Mouse (Mus musculus) midbrain, embryonic 15.5 days (tissue): ENCODE measurements around the gene Cd200. TPM values are rescaled to one million over a fixed set of nuclear protein-coding genes. Genes with fewer than 3 reads are reported as not detected.
"Not testable (repeated sequence)": the region's sequence is repeated elsewhere in the genome, so short reads cannot be mapped to it uniquely, and the experiment has no call there.

Experiments
- ATAC-seq: fragments of 200-750 bp; cut with Nextera tagmentation; replicated peaks from 2 replicates; pipeline ENCODE4 v1.8.0; 2017; ENCODE audit warnings: moderate TSS enrichment
- H3K27ac ChIP-seq: fragments of 300-500 bp; sonication (generic); 2 replicates; pipeline ENCODE4 v1.5.1; 2015; ENCODE audit warnings: mild to moderate bottlenecking, inconsistent platforms
- H3K27me3 ChIP-seq: fragments of 300-500 bp; sonication (generic); replicated peaks from 2 replicates; pipeline ENCODE4 v1.6.1; 2015; ENCODE audit warnings: inconsistent platforms
- H3K36me3 ChIP-seq: fragments of 300-500 bp; sonication (generic); replicated peaks from 2 replicates; pipeline ENCODE4 v1.6.1; 2015; ENCODE audit warnings: inconsistent platforms
- H3K4me1 ChIP-seq: fragments of 300-500 bp; sonication (generic); 2 replicates; pipeline ENCODE4 v1.6.1; 2015; ENCODE audit warnings: inconsistent platforms
- H3K4me2 ChIP-seq: fragments of 300-500 bp; sonication (generic); 2 replicates; pipeline ENCODE4 v1.6.1; 2015; ENCODE audit warnings: inconsistent platforms, mild to moderate bottlenecking, moderate library complexity
- H3K4me3 ChIP-seq: fragments of 300-500 bp; sonication (generic); 2 replicates; pipeline ENCODE4 v1.5.1; 2015; ENCODE audit warnings: mild to moderate bottlenecking, inconsistent platforms
- H3K9ac ChIP-seq: fragments of 300-500 bp; sonication (generic); 2 replicates; pipeline ENCODE4 v1.6.1; 2015; ENCODE audit warnings: mild to moderate bottlenecking, inconsistent platforms
- H3K9me3 ChIP-seq: fragments of 300-500 bp; sonication (generic); 2 replicates; pipeline ENCODE4 v1.6.1; 2016; ENCODE audit warnings: inconsistent platforms
- WGBS: fragments of 180-500 bp; shearing (Covaris S2); methylation state at CpG from one replicate; pipeline ENCODE4 v1.1.7; 2015; ENCODE audit warnings: mixed read lengths; 5-methylcytosine and 5-hydroxymethylcytosine counted together
- polyA plus RNA-seq: library from polyadenylated mRNA; unstranded; fragments of >200 nt; fragmentation: Nextera tagmentation; extraction: Ambion mirVana; gene quantifications from 2 replicates; pipeline ENCODE4 v1.2.1, GENCODE M21; 2015

The Cd200 gene
- polyA plus RNA-seq, 1 experiment from 2014 or later: 372 TPM

DNA sequence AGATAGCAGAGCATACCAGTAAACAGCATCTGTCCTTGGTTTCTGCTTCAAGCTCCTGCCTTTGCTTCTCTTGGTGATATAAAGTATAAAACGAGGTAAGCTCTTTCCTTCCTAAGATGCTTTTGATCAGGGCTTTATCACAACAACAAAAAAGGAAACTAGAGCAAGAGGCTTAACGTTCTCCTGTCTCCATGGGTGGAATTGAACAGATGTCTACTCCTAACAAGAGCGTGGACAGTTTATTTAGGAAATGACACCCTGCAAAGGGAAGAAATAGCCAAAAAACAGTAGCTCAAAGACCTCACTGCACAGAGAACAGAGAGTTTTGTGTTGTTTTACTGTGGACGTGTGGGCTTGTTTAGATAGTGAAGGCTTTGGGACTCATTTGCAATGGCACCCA, 58.1 kb downstream of the Cd200 start:
- WGBS: 49% methylated on average over 4 of the region's 4 CpGs
- H3K4me1 ChIP-seq: no peaks in the 10 kb centered on the region
- H3K36me3 ChIP-seq: no peaks in the 10 kb centered on the region
- ATAC-seq: no peak
- H3K27ac ChIP-seq: no peak overlapping the region
- no peak overlapping the region for H3K4me2 ChIP-seq
- H3K4me3 ChIP-seq: no peak overlapping the region
- H3K27me3 ChIP-seq: no peaks in the 10 kb centered on the region
- H3K9ac ChIP-seq: no peak overlapping the region
- H3K9me3 ChIP-seq: no peaks in the 10 kb centered on the region

GRCm38 (mm10) chr16:45349523-45350298, 59.1 kb downstream of the Cd200 start:
- no peak for ATAC-seq
- WGBS: 81% methylated on average over 3 of the region's 3 CpGs
- H3K4me3 ChIP-seq: no peak overlapping the region
- H3K4me1 ChIP-seq: no peaks in the 10 kb centered on the region
- H3K27ac ChIP-seq: no peak overlapping the region
- no peak overlapping the region for H3K4me2 ChIP-seq
- H3K9me3 ChIP-seq: no peaks in the 10 kb centered on the region
- no peaks in the 10 kb centered on the region for H3K36me3 ChIP-seq
- no peak overlapping the region for H3K9ac ChIP-seq
- no peaks in the 10 kb centered on the region for H3K27me3 ChIP-seq

GRCm38 (mm10) chr16:45348238-45348637, 60.6 kb downstream of the Cd200 start:
- not testable (repeated sequence) for H3K9ac ChIP-seq, ATAC-seq
- 92% methylated on average over 9 of the region's 9 CpGs for WGBS

DNA sequence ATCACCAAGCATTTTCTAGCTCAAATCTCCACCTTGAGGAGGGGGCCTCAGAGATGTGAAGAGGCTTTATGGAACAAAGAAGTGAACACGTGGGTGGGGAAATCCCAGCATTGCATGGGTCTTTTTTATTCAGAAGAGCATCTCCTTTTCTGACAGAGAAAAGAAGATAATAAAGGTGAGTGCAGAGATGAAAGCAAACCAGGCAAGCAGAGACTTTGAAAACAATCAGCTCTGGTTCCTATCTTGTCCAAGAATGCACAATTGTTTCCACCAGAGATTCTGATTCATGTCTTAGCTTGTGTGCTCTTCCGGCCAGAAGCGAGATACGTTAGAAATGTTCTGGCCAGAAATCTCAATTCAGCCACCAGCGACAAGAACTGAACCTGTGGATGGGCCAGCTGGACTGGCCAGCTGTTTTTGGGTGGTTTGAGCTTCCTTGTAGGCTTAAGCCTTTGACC, 61.9 kb downstream of the Cd200 start:
- no peak for ATAC-seq
- WGBS: 87% methylated on average over 5 of the region's 5 CpGs
- Histone ChIP-seq H3K9ac (no peak overlapping the region), H3K36me3 (no peaks in the 10 kb centered on the region), H3K27ac (no peak overlapping the region), H3K4me1 (no peaks in the 10 kb centered on the region), H3K27me3 (no peaks in the 10 kb centered on the region), H3K4me3 (no peak overlapping the region), H3K9me3 (no peaks in the 10 kb centered on the region), H3K4me2 (no peak overlapping the region)

More at GRCm38 (mm10) chr16:45348238-45348637, 60.6 kb downstream of the Cd200 start:
- not testable (repeated sequence) for H3K36me3 ChIP-seq, H3K4me2 ChIP-seq, H3K4me3 ChIP-seq, H3K27me3 ChIP-seq, H3K27ac ChIP-seq, H3K4me1 ChIP-seq, H3K9me3 ChIP-seq

- Histone ChIP-seq H3K9ac (no peak overlapping the region), H3K4me3 (no peak overlapping the region), H3K27ac (no peak overlapping the region), H3K9me3 (no peaks in the 10 kb centered on the region), H3K36me3 (no peaks in the 10 kb centered on the region), H3K4me2 (no peak overlapping the region), H3K27me3 (no peaks in the 10 kb centered on the region), H3K4me1 (no peaks in the 10 kb centered on the region)
- ATAC-seq: no peak
- whole genome bisulfite sequencing: 96% methylated on average over 2 of the region's 2 CpGs
Observed at GRCm38 (mm10) chr16:45346367-45346766, 62.5 kb downstream of the Cd200 start.

- H3K27ac ChIP-seq: no peak overlapping the region
- H3K9me3 ChIP-seq: no peaks in the 10 kb centered on the region
- 74% methylated on average over 2 of the region's 2 CpGs for WGBS
- no peak overlapping the region for H3K9ac ChIP-seq
- no peaks in the 10 kb centered on the region for H3K36me3 ChIP-seq
- no peak overlapping the region for H3K4me3 ChIP-seq
- H3K4me2 ChIP-seq: no peak overlapping the region
- ATAC-seq: no peak
- no peaks in the 10 kb centered on the region for H3K4me1 ChIP-seq
- H3K27me3 ChIP-seq: no peaks in the 10 kb centered on the region
Observed at GRCm38 (mm10) chr16:45344879-45345278, 64.0 kb downstream of the Cd200 start.

DNA sequence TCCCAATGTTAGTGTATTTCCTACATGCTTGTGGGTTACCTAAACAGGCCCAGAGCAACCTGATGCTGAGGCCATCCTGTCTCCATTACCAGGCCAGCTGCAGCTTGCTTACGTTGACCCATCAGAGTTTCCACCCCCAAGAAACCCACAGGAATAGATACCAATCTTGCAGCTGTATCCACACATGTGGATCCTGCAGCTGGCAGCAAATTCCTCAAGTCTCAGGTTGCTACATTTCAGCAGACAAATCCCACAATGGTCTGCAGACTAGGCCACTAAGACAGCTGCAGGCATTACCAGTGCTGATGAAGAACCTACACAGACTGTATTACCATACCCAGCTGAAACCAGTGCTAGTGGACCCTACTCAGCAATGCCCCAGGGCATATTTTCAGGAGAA, 72.4 kb downstream of the Cd200 start:
- H3K27me3 ChIP-seq: no peaks in the 10 kb centered on the region
- H3K36me3 ChIP-seq: no peaks in the 10 kb centered on the region
- H3K9ac ChIP-seq: no peak overlapping the region
- H3K4me1 ChIP-seq: no peaks in the 10 kb centered on the region
- no peaks in the 10 kb centered on the region for H3K9me3 ChIP-seq
- no peak for ATAC-seq
- no peak overlapping the region for H3K27ac ChIP-seq
- WGBS: 90% methylated on average over 1 of the region's 1 CpGs
- H3K4me3 ChIP-seq: no peak overlapping the region
- no peak overlapping the region for H3K4me2 ChIP-seq

GRCm38 (mm10) chr16:45334891-45335290, 74.0 kb downstream of the Cd200 start:
- H3K4me1 ChIP-seq: no peaks in the 10 kb centered on the region
- no peaks in the 10 kb centered on the region for H3K27me3 ChIP-seq
- H3K4me2 ChIP-seq: no peak overlapping the region
- H3K4me3 ChIP-seq: no peak overlapping the region
- 93% methylated on average over 5 of the region's 5 CpGs for WGBS
- no peak overlapping the region for H3K9ac ChIP-seq
- no peaks in the 10 kb centered on the region for H3K36me3 ChIP-seq
- ATAC-seq: no peak
- no peaks in the 10 kb centered on the region for H3K9me3 ChIP-seq
- H3K27ac ChIP-seq: no peak overlapping the region

DNA sequence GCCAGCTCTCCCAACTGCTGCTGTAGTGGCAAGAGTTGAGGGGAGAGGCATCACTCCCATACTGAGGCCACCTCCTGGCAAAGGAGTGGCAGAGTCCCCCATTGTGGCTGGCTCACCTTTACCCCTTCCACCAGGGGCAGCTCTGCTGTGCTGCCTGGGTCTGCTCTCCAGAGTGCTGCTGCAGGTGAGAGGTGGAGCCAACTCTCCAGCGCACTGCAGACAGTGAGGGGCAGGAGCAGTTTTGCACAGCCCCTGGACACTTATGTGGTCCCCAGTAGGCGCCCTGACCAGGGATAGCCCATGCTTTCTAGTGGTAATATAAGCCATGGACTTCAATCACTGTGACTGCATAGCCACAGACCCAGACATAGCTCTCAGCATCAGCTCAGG, 74.5 kb downstream of the Cd200 start:
- Histone ChIP-seq H3K36me3 (no peaks in the 10 kb centered on the region), H3K27me3 (no peaks in the 10 kb centered on the region), H3K9me3 (no peaks in the 10 kb centered on the region), H3K27ac (no peak overlapping the region), H3K4me3 (no peak overlapping the region), H3K4me1 (no peaks in the 10 kb centered on the region), H3K9ac (no peak overlapping the region), H3K4me2 (no peak overlapping the region)
- ATAC-seq: no peak
- 86% methylated on average over 2 of the region's 2 CpGs for WGBS

DNA sequence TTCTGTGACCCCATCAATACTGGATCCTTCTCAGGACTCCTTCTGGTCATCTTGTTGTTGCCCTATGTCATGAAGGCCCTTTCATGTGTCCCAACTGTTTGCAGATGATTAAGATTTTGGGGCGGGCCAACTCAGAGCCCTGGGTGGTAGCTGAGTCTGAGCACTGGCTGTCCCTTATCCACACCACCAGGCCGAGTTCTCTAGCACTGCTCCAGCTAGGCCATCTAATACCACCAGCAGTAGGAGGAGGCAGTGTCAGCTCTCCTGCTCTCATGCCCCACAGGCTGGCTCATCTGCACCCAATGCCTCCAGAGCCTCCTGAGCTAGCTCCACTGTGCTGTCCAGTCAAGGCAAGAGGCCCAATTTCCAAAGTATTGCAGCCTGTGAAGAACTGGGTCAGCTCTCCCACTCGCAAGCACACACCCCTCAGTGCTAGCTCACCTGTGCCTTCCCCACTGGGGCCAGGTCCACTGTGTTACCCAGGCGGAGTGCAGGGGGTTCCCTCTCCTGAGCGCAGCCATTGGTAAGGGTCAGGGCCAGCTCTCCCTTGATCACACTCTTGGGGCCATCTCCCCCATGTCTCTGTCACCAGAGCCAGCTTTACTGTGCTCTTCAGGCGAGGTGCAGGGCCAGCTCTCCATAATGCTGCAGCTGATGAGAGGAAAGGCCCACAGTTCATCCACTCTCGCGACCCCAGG, 75.0 kb downstream of the Cd200 start:
- no peaks in the 10 kb centered on the region for H3K4me1 ChIP-seq
- no peaks in the 10 kb centered on the region for H3K36me3 ChIP-seq
- no peak for ATAC-seq
- H3K9me3 ChIP-seq: no peaks in the 10 kb centered on the region
- no peak overlapping the region for H3K27ac ChIP-seq
- 88% methylated on average over 8 of the region's 8 CpGs for WGBS
- H3K4me2 ChIP-seq: no peak overlapping the region
- no peak overlapping the region for H3K9ac ChIP-seq
- H3K4me3 ChIP-seq: no peak overlapping the region
- H3K27me3 ChIP-seq: no peaks in the 10 kb centered on the region

DNA sequence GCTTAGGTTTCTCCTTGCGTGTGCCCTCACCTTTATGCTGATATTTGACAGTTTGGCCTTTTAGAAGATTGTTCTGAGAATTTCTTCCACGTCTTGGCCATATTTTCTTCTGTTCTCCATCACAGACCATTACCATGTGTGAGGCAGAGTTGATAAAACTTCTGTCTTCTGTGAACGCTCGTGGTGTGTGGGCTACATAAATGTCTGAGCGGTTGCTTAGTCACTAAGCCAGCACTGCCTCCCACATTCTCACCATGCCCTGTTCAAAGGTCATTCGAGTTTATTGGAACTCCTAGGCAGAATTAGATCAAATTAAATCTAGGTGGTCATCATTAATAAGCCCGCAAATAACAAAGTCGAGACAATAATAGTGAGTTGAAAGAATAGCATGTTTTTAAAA, 76.3 kb downstream of the Cd200 start:
- no peak overlapping the region for H3K4me3 ChIP-seq
- ATAC-seq: no peak
- no peaks in the 10 kb centered on the region for H3K4me1 ChIP-seq
- H3K9me3 ChIP-seq: no peaks in the 10 kb centered on the region
- no peaks in the 10 kb centered on the region for H3K36me3 ChIP-seq
- WGBS: 61% methylated on average over 8 of the region's 8 CpGs
- no peak overlapping the region for H3K9ac ChIP-seq
- no peaks in the 10 kb centered on the region for H3K27me3 ChIP-seq
- no peak overlapping the region for H3K4me2 ChIP-seq
- H3K27ac ChIP-seq: no peak overlapping the region
